Mouse (Mus musculus) liver, adult 2 months (tissue): Measurements from ENCODE around the gene Gpsm2.
A peak's percentile ranks its signal among the peaks of the same experiment; 100 is the strongest.

ENCODE experiments used
- CTCF ChIP-seq: fragments of 200-500 bp; IDR thresholded peaks from 2 replicates; pipeline ENCODE4 v1.5.1; 2011; ENCODE audit warnings: low read depth, low read length, control low read depth
- POLR2A ChIP-seq: fragments of 200-500 bp; IDR thresholded peaks from 2 replicates; pipeline ENCODE4 v1.6.1; 2011; ENCODE audit warnings: low read length, control low read depth; ENCODE audit not compliant: insufficient read depth; ENCODE audit errors: extremely low read depth

DNA sequence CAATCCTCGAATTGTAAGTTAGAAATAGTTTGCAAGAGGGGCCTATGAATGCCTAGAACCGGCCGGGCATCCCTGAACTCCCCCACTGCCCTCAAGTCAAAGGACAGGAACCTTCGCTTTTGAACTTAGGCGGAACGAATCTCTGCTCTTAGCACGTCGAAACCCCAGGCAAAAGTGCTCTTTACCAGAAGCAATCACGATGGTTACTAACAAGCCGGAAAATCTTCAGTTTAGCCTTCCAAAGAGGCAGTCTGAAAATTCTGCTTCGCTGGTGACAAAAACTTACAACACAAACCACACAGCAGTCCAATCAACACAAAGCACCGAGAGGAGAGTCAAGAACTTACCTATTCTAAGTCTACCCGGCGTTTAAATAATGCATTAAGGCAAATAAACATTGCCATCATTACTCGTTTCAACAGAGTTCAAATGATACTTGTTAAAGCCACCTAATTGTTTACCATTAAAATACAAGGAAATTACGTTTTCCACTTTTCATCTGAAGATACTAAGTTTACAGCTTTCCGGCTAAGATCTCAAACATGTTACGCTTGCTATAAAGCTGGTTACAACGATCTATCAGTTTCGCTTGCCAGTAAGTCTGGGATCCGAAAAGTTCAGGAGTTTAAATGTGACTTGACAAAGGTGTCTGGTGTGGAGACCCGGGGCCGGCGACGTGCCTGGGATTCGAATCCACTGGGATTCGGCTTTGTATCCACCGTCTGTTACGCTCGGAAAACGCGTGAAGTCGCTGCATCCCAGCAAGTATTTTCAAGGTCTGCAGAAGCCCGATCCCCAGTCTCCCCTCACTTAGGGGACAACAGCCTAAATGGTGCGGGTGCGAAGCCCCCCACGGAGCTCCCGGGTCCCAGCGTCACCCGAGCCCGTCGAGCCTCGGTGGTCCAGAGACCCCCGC is 775 bp downstream of the Gpsm2 start:
- peak; percentile 42 for TF ChIP-seq CTCF
- TF ChIP-seq POLR2A, result no peak
